Mouse (Mus musculus): ENCODE results near the gene Cpm. TPM values are rescaled to one million over a fixed set of nuclear protein-coding genes. Genes with fewer than 3 reads are reported as not detected.

The Cpm gene
- polyA plus RNA-seq, 1 experiment from 2014 or later = 32.8 TPM

- 92% methylated on average over 3 of the region's 3 CpGs for WGBS
- ATAC-seq = no peak
Measured at GRCm38 (mm10) chr10:117617568-117618345, 11.5 kb upstream of the Cpm start.

GRCm38 (mm10) chr10:117619041-117619861 is 10.0 kb upstream of the Cpm start:
- no peak overlapping the region for H3K4me2 ChIP-seq (replicated peaks; ENCODE audit: low read depth)
- H3K4me3 ChIP-seq (ENCODE audit: low read depth, low read length) = no peak overlapping the region
- H3K27me3 ChIP-seq (replicated peaks; ENCODE audit: control insufficient read depth, insufficient read depth, low read length) = no peaks in the 10 kb centered on the region
- H3K36me3 ChIP-seq (ENCODE audit: control insufficient read depth, insufficient read depth) = no peaks in the 10 kb centered on the region
- no peak for TF ChIP-seq CTCF (IDR thresholded peaks at IDR 0.05; ENCODE audit: low read depth)
- H3K4me1 ChIP-seq (replicated peaks; ENCODE audit: control insufficient read depth, insufficient read depth, low read length) = no peaks in the 10 kb centered on the region
- no peak overlapping the region for H3K27ac ChIP-seq (ENCODE audit: low read depth, low read length)
- WGBS = 85% methylated on average over 27 of the region's 27 CpGs
- ATAC-seq = no peak
- H3K9ac ChIP-seq (ENCODE audit: low read depth, low read length) = no peak overlapping the region
- H3K9me3 ChIP-seq (ENCODE audit: control insufficient read depth) = no peaks in the 10 kb centered on the region

More at GRCm38 (mm10) chr10:117617568-117618345, 11.5 kb upstream of the Cpm start:
- H3K36me3 ChIP-seq (ENCODE audit: control insufficient read depth, insufficient read depth) = no peaks in the 10 kb centered on the region
- H3K4me1 ChIP-seq (replicated peaks; ENCODE audit: control insufficient read depth, insufficient read depth, low read length) = no peaks in the 10 kb centered on the region
- no peaks in the 10 kb centered on the region for H3K9me3 ChIP-seq (ENCODE audit: control insufficient read depth)
- H3K27me3 ChIP-seq (replicated peaks; ENCODE audit: control insufficient read depth, insufficient read depth, low read length) = no peaks in the 10 kb centered on the region
- H3K9ac ChIP-seq (ENCODE audit: low read depth, low read length) = no peak overlapping the region
- TF ChIP-seq CTCF (IDR thresholded peaks at IDR 0.05; ENCODE audit: low read depth) = no peak
- no peak overlapping the region for H3K4me2 ChIP-seq (replicated peaks; ENCODE audit: low read depth)
- no peak overlapping the region for H3K27ac ChIP-seq (ENCODE audit: low read depth, low read length)
- H3K4me3 ChIP-seq (ENCODE audit: low read depth, low read length) = no peak overlapping the region

- no peak for TF ChIP-seq CTCF (IDR thresholded peaks at IDR 0.05; ENCODE audit: low read depth)
- ATAC-seq = no peak
- Histone ChIP-seq H3K4me2 (replicated peaks; ENCODE audit: low read depth) (no peak overlapping the region), H3K36me3 (ENCODE audit: control insufficient read depth, insufficient read depth) (no peaks in the 10 kb centered on the region), H3K9me3 (ENCODE audit: control insufficient read depth) (no peaks in the 10 kb centered on the region), H3K4me1 (replicated peaks; ENCODE audit: control insufficient read depth, insufficient read depth, low read length) (no peaks in the 10 kb centered on the region), H3K27ac (ENCODE audit: low read depth, low read length) (no peak overlapping the region), H3K27me3 (replicated peaks; ENCODE audit: control insufficient read depth, insufficient read depth, low read length) (no peaks in the 10 kb centered on the region), H3K4me3 (ENCODE audit: low read depth, low read length) (no peak overlapping the region), H3K9ac (ENCODE audit: low read depth, low read length) (no peak overlapping the region)
- 96% methylated on average over 2 of the region's 2 CpGs for WGBS
Measured at GRCm38 (mm10) chr10:117619862-117620179, 9.5 kb upstream of the Cpm start.

- Histone ChIP-seq H3K4me1 (replicated peaks; ENCODE audit: control insufficient read depth, insufficient read depth, low read length) (no peaks in the 10 kb centered on the region), H3K4me3 (ENCODE audit: low read depth, low read length) (no peak overlapping the region), H3K4me2 (replicated peaks; ENCODE audit: low read depth) (no peak overlapping the region), H3K27me3 (replicated peaks; ENCODE audit: control insufficient read depth, insufficient read depth, low read length) (no peaks in the 10 kb centered on the region), H3K27ac (ENCODE audit: low read depth, low read length) (no peak overlapping the region), H3K36me3 (ENCODE audit: control insufficient read depth, insufficient read depth) (no peaks in the 10 kb centered on the region), H3K9ac (ENCODE audit: low read depth, low read length) (no peak overlapping the region), H3K9me3 (ENCODE audit: control insufficient read depth) (no peaks in the 10 kb centered on the region)
- no peak for TF ChIP-seq CTCF (IDR thresholded peaks at IDR 0.05; ENCODE audit: low read depth)
- ATAC-seq = no peak
- 80% methylated on average over 4 of the region's 4 CpGs for WGBS
Measured at GRCm38 (mm10) chr10:117620530-117620929, 8.8 kb upstream of the Cpm start.

GRCm38 (mm10) chr10:117620934-117621501 is 8.3 kb upstream of the Cpm start:
- Histone ChIP-seq H3K9ac (ENCODE audit: low read depth, low read length) (no peak overlapping the region), H3K4me1 (replicated peaks; ENCODE audit: control insufficient read depth, insufficient read depth, low read length) (no peaks in the 10 kb centered on the region), H3K27me3 (replicated peaks; ENCODE audit: control insufficient read depth, insufficient read depth, low read length) (no peaks in the 10 kb centered on the region), H3K4me3 (ENCODE audit: low read depth, low read length) (no peak overlapping the region), H3K9me3 (ENCODE audit: control insufficient read depth) (no peaks in the 10 kb centered on the region), H3K27ac (ENCODE audit: low read depth, low read length) (no peak overlapping the region), H3K4me2 (replicated peaks; ENCODE audit: low read depth) (no peak overlapping the region), H3K36me3 (ENCODE audit: control insufficient read depth, insufficient read depth) (no peaks in the 10 kb centered on the region)
- WGBS = 85% methylated on average over 3 of the region's 3 CpGs
- no peak for ATAC-seq
- TF ChIP-seq CTCF (IDR thresholded peaks at IDR 0.05; ENCODE audit: low read depth) = no peak

Data from intestine, postnatal 0 days (tissue).